Mouse (Mus musculus) urinary bladder, adult 2 months (tissue): Measurements from ENCODE around the gene Palm2. TPM values are rescaled to one million over a fixed set of nuclear protein-coding genes. Genes with fewer than 3 reads are reported as not detected.

Experiments
- DNase-seq: peaks from one replicate; pipeline ENCODE4 v3.0.0; 2022; ENCODE audit warnings: low spot score
- polyA plus RNA-seq: library from polyadenylated mRNA; depleted of rRNA; stranded (reverse); fragments of >200 nt; gene quantifications from 2 replicates; pipeline ENCODE4 v1.2.3, GENCODE M21; 2012

The Palm2 gene
- polyA plus RNA-seq, 1 experiment, result 0.99 TPM

- DNase-seq, result no peak
Observed at GRCm38 (mm10) chr4:57614686-57615085, 180.6 kb downstream of the Palm2 start.

GRCm38 (mm10) chr4:57618743-57619142, 184.7 kb downstream of the Palm2 start:
- DNase-seq, result no peak

- DNase-seq, result no peak
Observed at GRCm38 (mm10) chr4:57622816-57623215, 188.8 kb downstream of the Palm2 start.

- no peak for DNase-seq
Observed at GRCm38 (mm10) chr4:57624819-57625218, 190.8 kb downstream of the Palm2 start.

GRCm38 (mm10) chr4:57625306-57625705, 191.3 kb downstream of the Palm2 start:
- no peak for DNase-seq

- no peak for DNase-seq
Observed at GRCm38 (mm10) chr4:57625756-57626155, 191.7 kb downstream of the Palm2 start.

- no peak for DNase-seq
Observed at GRCm38 (mm10) chr4:57626921-57627320, 192.9 kb downstream of the Palm2 start.

- DNase-seq, result no peak
Observed at GRCm38 (mm10) chr4:57632386-57632785, 198.3 kb downstream of the Palm2 start.

GRCm38 (mm10) chr4:57633052-57633451, 199.0 kb downstream of the Palm2 start:
- no peak for DNase-seq

GRCm38 (mm10) chr4:57634956-57635355, 200.9 kb downstream of the Palm2 start:
- DNase-seq, result no peak

- no peak for DNase-seq
Observed at GRCm38 (mm10) chr4:57636782-57637482, 202.9 kb downstream of the Palm2 start.

- DNase-seq, result no peak
Observed at GRCm38 (mm10) chr4:57637636-57638386, 203.8 kb downstream of the Palm2 start.

- no peak for DNase-seq
Observed at GRCm38 (mm10) chr4:57638941-57639340, 204.9 kb downstream of the Palm2 start.

GRCm38 (mm10) chr4:57640222-57640621, 206.2 kb downstream of the Palm2 start:
- DNase-seq, result no peak

GRCm38 (mm10) chr4:57640971-57641370, 206.9 kb downstream of the Palm2 start:
- no peak for DNase-seq

- DNase-seq, result no peak
Observed at GRCm38 (mm10) chr4:57650994-57651393, 216.9 kb downstream of the Palm2 start.

- no peak for DNase-seq
Observed at GRCm38 (mm10) chr4:57651547-57651946, 217.5 kb downstream of the Palm2 start.

GRCm38 (mm10) chr4:57652185-57652904, 218.3 kb downstream of the Palm2 start:
- DNase-seq, result no peak

GRCm38 (mm10) chr4:57655966-57656365, 221.9 kb downstream of the Palm2 start:
- no peak for DNase-seq

GRCm38 (mm10) chr4:57656388-57656787, 222.3 kb downstream of the Palm2 start:
- DNase-seq, result no peak

- no peak for DNase-seq
Observed at GRCm38 (mm10) chr4:57656861-57657260, 222.8 kb downstream of the Palm2 start.

- DNase-seq, result no peak
Observed at GRCm38 (mm10) chr4:57660470-57660869, 226.4 kb downstream of the Palm2 start.

- DNase-seq, result no peak
Observed at GRCm38 (mm10) chr4:57666101-57666500, 232.1 kb downstream of the Palm2 start.
